Mouse (Mus musculus): ENCODE data around the gene Vax2. TPM values are rescaled to one million over a fixed set of nuclear protein-coding genes. Genes with fewer than 3 reads are reported as not detected.

The Vax2 gene
- polyA plus RNA-seq, 1 experiment from 2014 or later: not detected

- ATAC-seq (ENCODE audit: low read depth): no peak
- H3K4me3 ChIP-seq (ENCODE audit: low read length): no peak overlapping the region
These were observed 3.1 kb upstream of the Vax2 start for GRCm38 (mm10) chr6:83707738-83708510.

DNA sequence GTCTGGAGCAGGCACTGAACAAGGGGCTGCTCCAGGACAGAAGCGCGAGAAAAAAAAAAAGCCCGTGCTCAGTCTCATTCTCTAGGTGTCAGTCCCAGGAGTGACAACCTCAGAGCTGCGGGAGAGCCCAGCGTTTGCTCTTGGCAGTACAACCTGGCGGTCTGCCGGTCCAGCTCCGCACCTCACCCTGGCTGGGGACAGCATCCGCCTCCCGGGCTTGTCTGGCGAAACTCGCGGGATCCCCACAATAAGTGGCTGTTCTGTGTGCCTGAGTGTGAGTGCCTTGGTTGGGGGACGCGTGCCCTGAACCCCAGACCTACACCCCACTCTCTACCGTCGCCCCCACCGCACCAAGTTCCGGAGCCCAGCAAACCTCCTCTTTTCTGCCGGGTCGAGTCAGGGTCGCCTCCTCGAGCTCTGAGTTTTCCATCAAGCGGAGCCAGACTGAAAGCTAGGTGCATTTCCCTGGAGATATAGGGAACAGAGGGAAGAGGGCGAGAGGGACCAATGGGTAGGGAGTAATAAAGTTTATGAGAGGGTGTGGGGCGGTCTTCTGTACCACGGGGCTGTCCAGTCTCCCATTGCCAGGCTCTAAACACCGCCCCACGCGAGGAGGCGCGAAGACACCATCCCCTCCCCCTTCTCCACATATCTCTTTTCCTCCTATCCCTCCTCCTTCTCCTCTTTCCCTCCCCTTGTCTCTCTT is 550 bp upstream of the Vax2 start:
- H3K27ac ChIP-seq (ENCODE audit: low read length): no peak overlapping the region
- H3K9ac ChIP-seq (ENCODE audit: low read length): no peak overlapping the region
- peak overlapping the region; percentile 65 for H3K4me2 ChIP-seq (ENCODE audit: low read depth, low read length)
- H3K27me3 ChIP-seq (ENCODE audit: control insufficient read depth, insufficient read depth, low read depth, low read length): peaks cover 98% of the 10 kb centered on the region
- no peaks in the 10 kb centered on the region for H3K36me3 ChIP-seq (ENCODE audit: control insufficient read depth, insufficient read depth, low read length)
- ATAC-seq (ENCODE audit: low read depth): peak; percentile 36
- H3K4me1 ChIP-seq (replicated peaks; ENCODE audit: control insufficient read depth, insufficient read depth, low read length): peaks cover 14% of the 10 kb centered on the region
- H3K4me3 ChIP-seq (ENCODE audit: low read length): peak overlapping the region; percentile 46
- H3K9me3 ChIP-seq (ENCODE audit: control insufficient read depth, low read length): no peaks in the 10 kb centered on the region
- WGBS: 1% methylated on average over 32 of the region's 32 CpGs

More at GRCm38 (mm10) chr6:83707738-83708510, 3.1 kb upstream of the Vax2 start:
- 9% methylated on average over 6 of the region's 6 CpGs for WGBS
- Histone ChIP-seq H3K27me3 (ENCODE audit: control insufficient read depth, insufficient read depth, low read depth, low read length) (peaks cover 99% of the 10 kb centered on the region), H3K36me3 (ENCODE audit: control insufficient read depth, insufficient read depth, low read length) (no peaks in the 10 kb centered on the region), H3K9me3 (ENCODE audit: control insufficient read depth, low read length) (no peaks in the 10 kb centered on the region), H3K9ac (ENCODE audit: low read length) (no peak overlapping the region), H3K4me2 (ENCODE audit: low read depth, low read length) (no peak overlapping the region), H3K4me1 (replicated peaks; ENCODE audit: control insufficient read depth, insufficient read depth, low read length) (peaks cover 14% of the 10 kb centered on the region), H3K27ac (ENCODE audit: low read length) (no peak overlapping the region)

DNA sequence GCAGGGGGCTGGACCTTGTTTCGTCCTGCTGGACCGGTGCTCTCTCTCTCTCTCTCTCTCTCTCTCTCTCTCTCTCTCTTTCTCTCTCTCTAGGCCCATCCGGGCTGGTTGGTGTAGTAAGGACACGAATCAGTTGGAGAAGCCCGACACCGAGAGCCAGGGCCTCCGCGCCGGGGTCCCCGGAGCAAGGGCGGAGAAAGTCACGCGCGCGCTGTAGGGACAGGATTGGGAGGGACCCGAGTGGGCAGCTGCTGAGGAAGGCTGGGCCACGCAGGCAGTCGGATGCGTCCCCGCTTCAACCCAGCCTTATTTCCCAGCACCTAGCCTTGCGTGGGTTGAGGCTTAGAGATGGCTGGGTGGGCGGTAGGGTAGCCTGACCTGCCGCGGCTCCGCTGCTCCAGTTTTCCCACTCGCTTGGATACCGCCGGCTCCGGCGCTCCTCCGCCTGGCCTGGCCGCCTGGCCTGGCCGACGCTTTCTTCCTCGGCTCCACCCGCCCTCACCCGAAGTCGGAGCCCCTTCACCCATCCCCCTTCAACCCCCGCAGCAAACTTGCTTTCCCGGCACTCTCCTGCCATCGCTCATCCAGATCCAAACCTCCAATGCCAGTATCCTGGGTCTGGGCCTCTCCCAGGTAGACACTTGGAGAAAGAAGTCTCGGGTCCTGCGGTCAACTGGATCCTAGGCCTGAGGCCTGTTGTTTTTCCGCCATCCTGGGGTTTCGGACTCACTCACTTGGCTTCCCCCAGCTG is 836 bp downstream of the Vax2 start:
- 4% methylated on average over 40 of the region's 45 CpGs for WGBS
- no peak for ATAC-seq (ENCODE audit: low read depth)
- no peak overlapping the region; the same call in none of the 2 replicates for H3K4me3 ChIP-seq (ENCODE audit: low read length)
- no peak overlapping the region for H3K9ac ChIP-seq (ENCODE audit: low read length)
- no peaks in the 10 kb centered on the region for H3K36me3 ChIP-seq (ENCODE audit: control insufficient read depth, insufficient read depth, low read length)
- H3K4me2 ChIP-seq (ENCODE audit: low read depth, low read length): peak overlapping the region; percentile 65
- no peak overlapping the region for H3K27ac ChIP-seq (ENCODE audit: low read length)
- peaks cover 95% of the 10 kb centered on the region for H3K27me3 ChIP-seq (ENCODE audit: control insufficient read depth, insufficient read depth, low read depth, low read length)
- H3K4me1 ChIP-seq (replicated peaks; ENCODE audit: control insufficient read depth, insufficient read depth, low read length): peaks cover 14% of the 10 kb centered on the region
- no peaks in the 10 kb centered on the region for H3K9me3 ChIP-seq (ENCODE audit: control insufficient read depth, low read length)

GRCm38 (mm10) chr6:83713271-83714136 is 2.4 kb downstream of the Vax2 start:
- no peaks in the 10 kb centered on the region for H3K36me3 ChIP-seq (ENCODE audit: control insufficient read depth, insufficient read depth, low read length)
- no peak overlapping the region for H3K27ac ChIP-seq (ENCODE audit: low read length)
- peaks cover 14% of the 10 kb centered on the region for H3K4me1 ChIP-seq (replicated peaks; ENCODE audit: control insufficient read depth, insufficient read depth, low read length)
- peaks cover 95% of the 10 kb centered on the region for H3K27me3 ChIP-seq (ENCODE audit: control insufficient read depth, insufficient read depth, low read depth, low read length)
- H3K9ac ChIP-seq (ENCODE audit: low read length): no peak overlapping the region
- H3K4me3 ChIP-seq (ENCODE audit: low read length): no peak overlapping the region
- ATAC-seq (ENCODE audit: low read depth): no peak
- H3K9me3 ChIP-seq (ENCODE audit: control insufficient read depth, low read length): no peaks in the 10 kb centered on the region
- 3% methylated on average over 12 of the region's 12 CpGs for WGBS
- no peak overlapping the region for H3K4me2 ChIP-seq (ENCODE audit: low read depth, low read length)

DNA sequence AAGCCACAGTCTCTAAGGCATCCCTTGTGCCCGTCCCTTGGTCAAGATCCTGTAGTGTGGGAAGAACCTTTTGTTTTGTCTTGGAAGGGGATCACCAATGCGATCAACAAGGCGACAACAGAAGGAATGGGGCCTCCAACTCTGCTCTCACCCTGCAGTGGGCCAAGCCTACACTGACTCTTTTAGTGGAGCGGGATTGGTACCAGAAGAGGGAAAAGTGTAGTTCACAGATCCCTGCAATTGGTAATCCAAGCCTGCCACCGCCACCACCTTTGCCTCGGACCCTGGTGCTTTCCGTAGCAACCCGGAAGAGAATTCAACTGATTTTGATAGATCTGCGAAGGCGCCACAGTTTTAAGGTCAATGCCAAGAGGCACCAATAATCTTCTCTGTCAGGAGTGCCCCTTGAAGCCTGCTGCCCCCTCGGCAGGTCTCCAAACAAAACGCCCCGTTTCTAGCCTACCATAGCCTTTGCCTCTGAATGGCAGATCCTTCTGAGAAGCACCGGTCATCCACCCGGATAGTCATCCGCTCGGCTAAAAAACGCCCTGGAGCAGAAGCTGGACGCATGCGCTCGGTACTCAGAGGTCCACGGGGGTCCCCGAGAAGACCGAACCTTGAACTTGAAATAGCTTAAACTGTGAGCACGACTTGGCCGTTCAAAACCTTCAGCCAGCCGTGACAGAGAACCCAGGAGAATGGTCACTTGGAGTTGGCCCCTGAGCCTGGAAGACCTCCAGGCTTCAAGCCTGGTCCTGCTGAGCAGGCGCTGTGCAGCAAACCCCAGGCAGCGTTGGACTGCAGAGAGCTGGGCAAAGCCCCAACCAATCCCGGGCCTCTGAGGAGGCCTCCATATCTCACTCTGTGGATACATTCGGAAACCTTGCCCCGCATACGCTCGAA is 3.4 kb downstream of the Vax2 start:
- peaks cover 93% of the 10 kb centered on the region for H3K27me3 ChIP-seq (ENCODE audit: control insufficient read depth, insufficient read depth, low read depth, low read length)
- no peak overlapping the region for H3K27ac ChIP-seq (ENCODE audit: low read length)
- peak; percentile 49; the same call in 1 of the 2 replicates for ATAC-seq (ENCODE audit: low read depth)
- no peak overlapping the region for H3K9ac ChIP-seq (ENCODE audit: low read length)
- 2% methylated on average over 34 of the region's 34 CpGs for WGBS
- H3K9me3 ChIP-seq (ENCODE audit: control insufficient read depth, low read length): no peaks in the 10 kb centered on the region
- 0 out of 2 replicates have a peak overlapping the region, but pooled peaks have one; percentile 4 for H3K4me2 ChIP-seq (ENCODE audit: low read depth, low read length)
- H3K4me3 ChIP-seq (ENCODE audit: low read length): no peak overlapping the region
- no peaks in the 10 kb centered on the region for H3K36me3 ChIP-seq (ENCODE audit: control insufficient read depth, insufficient read depth, low read length)
- H3K4me1 ChIP-seq (replicated peaks; ENCODE audit: control insufficient read depth, insufficient read depth, low read length): peaks cover 14% of the 10 kb centered on the region

DNA sequence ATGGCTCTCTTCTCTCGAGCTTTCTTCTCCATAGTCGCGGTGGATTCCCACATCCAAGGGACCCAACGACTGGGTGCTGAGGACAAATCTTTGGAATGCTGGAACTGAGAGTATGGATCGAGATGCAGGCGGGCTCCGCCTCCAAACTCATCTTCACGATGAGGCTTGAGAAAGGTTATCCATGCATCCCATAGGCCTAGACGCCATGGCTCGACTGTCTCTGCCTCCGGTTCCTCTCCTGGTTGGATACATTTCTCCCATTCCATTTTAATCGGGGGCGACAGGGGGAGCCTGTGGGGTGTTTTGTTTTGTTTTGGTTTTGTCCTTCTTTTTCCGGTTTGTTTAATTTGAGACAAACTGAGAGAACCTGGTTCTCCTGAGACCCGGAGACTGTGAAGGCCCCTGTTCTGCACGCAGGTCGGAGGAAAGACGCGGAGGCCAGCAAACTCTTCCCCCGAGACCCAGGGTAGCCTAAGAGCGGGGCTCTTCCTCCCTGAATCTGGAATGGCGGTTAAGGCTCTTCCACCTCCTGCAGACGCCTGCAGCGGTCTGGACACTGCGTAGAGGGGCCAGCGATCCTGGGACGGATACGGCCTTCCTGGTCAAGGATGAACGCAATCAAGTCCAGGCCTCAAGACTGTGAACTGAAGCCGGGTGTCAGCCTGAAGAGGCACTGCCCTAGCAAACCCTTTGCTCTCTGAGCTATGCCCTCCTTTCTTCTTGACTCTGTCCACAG is 4.6 kb downstream of the Vax2 start:
- H3K4me1 ChIP-seq (replicated peaks; ENCODE audit: control insufficient read depth, insufficient read depth, low read length): peaks cover 7% of the 10 kb centered on the region
- no peak overlapping the region for H3K4me2 ChIP-seq (ENCODE audit: low read depth, low read length)
- 3% methylated on average over 30 of the region's 30 CpGs for WGBS
- no peak overlapping the region for H3K9ac ChIP-seq (ENCODE audit: low read length)
- no peaks in the 10 kb centered on the region for H3K9me3 ChIP-seq (ENCODE audit: control insufficient read depth, low read length)
- ATAC-seq (ENCODE audit: low read depth): no peak
- H3K27me3 ChIP-seq (ENCODE audit: control insufficient read depth, insufficient read depth, low read depth, low read length): peaks cover 92% of the 10 kb centered on the region
- H3K36me3 ChIP-seq (ENCODE audit: control insufficient read depth, insufficient read depth, low read length): no peaks in the 10 kb centered on the region
- no peak overlapping the region for H3K27ac ChIP-seq (ENCODE audit: low read length)
- H3K4me3 ChIP-seq (ENCODE audit: low read length): 0 out of 2 replicates have a peak overlapping the region, but pooled peaks have one; percentile 1

- H3K9me3 ChIP-seq (ENCODE audit: control insufficient read depth, low read length): no peaks in the 10 kb centered on the region
- no peak overlapping the region for H3K9ac ChIP-seq (ENCODE audit: low read length)
- no peaks in the 10 kb centered on the region for H3K4me1 ChIP-seq (replicated peaks; ENCODE audit: control insufficient read depth, insufficient read depth, low read length)
- ATAC-seq (ENCODE audit: low read depth): no peak
- H3K27ac ChIP-seq (ENCODE audit: low read length): no peak overlapping the region
- no peak overlapping the region for H3K4me3 ChIP-seq (ENCODE audit: low read length)
- 3% methylated on average over 8 of the region's 8 CpGs for WGBS
- H3K36me3 ChIP-seq (ENCODE audit: control insufficient read depth, insufficient read depth, low read length): no peaks in the 10 kb centered on the region
- no peak overlapping the region for H3K4me2 ChIP-seq (ENCODE audit: low read depth, low read length)
- H3K27me3 ChIP-seq (ENCODE audit: control insufficient read depth, insufficient read depth, low read depth, low read length): peaks cover 92% of the 10 kb centered on the region
These were observed 6.0 kb downstream of the Vax2 start for GRCm38 (mm10) chr6:83717026-83717425.
